Mouse (Mus musculus) bone marrow macrophage, adult 2 months (primary cell): ENCODE measurements around the gene Socs4.

ENCODE experiments used
- CTCF ChIP-seq: IDR thresholded peaks from 2 replicates; pipeline ENCODE4 v1.5.1; 2012; ENCODE audit warnings: low read depth, mild to moderate bottlenecking, low read length, moderate library complexity
- POLR2A ChIP-seq: IDR thresholded peaks from 2 replicates; pipeline ENCODE4 v1.6.1; 2012; ENCODE audit warnings: mild to moderate bottlenecking, low read depth, low read length, borderline replicate concordance

GRCm38 (mm10) chr14:47233602-47234001 lies 43.1 kb upstream of the Socs4 start:
- TF ChIP-seq CTCF = no peak
- TF ChIP-seq POLR2A = no peak
